7 mouse cellular contexts compared by ENCODE assay signal in genomic region chr7:28371514-28371989, GRCm38 (mm10). TPM values are rescaled to one million over a fixed set of nuclear protein-coding genes. Genes with fewer than 3 reads are reported as not detected.
DNase-seq lines count a peak whose midpoint lies in the region; ATAC-seq lines count a peak whose summit lies in the region.

No protein-coding gene starts in this region.

- H3K27me3 ChIP-seq in embryonic facial prominence, embryonic 15.5 days = no peaks in the 10 kb centered on the region
- H3K27me3 ChIP-seq in midbrain, embryonic 11.5 days (ENCODE audit: control insufficient read depth, insufficient read depth, low read length) = no peaks in the 10 kb centered on the region
- H3K27me3 ChIP-seq in stomach, embryonic 15.5 days (replicated peaks) = no peaks in the 10 kb centered on the region

- peak overlapping the region; percentile 98 for H3K27ac ChIP-seq in embryonic facial prominence, embryonic 15.5 days (replicated peaks)
- peak overlapping the region; percentile 82 for H3K27ac ChIP-seq in midbrain, embryonic 11.5 days (ENCODE audit: low read depth, low read length)
- H3K27ac ChIP-seq in stomach, embryonic 15.5 days = peak overlapping the region; percentile 95

- DNase-seq in adrenal gland, adult 8-10 months = peak; percentile 49
- DNase-seq in heart, postnatal 10 days = peak; percentile 83 to 85
- DNase-seq in kidney, postnatal 4 days = peak; percentile 83 to 89
- DNase-seq in midbrain, embryonic 11.5 days (ENCODE audit: low spot score, missing footprints) = peak; percentile 92
- DNase-seq in layer of hippocampus, adult 8-10 months (ENCODE audit: low spot score in 2 of 2) = no peak

- peak overlapping the region; percentile 82 for H3K9ac ChIP-seq in embryonic facial prominence, embryonic 15.5 days
- peak overlapping the region; percentile 91 for H3K9ac ChIP-seq in midbrain, embryonic 11.5 days (ENCODE audit: low read length)
- peak overlapping the region; percentile 58 for H3K9ac ChIP-seq in stomach, embryonic 15.5 days

- intact Hi-C loops in heart, postnatal 10 days (cut with DNase I) = loop anchor here (10.0 kb wide), 1 partner anchor 583 kb away; no protein-coding TSS in a partner anchor

- no peaks in the 10 kb centered on the region for H3K9me3 ChIP-seq in embryonic facial prominence, embryonic 15.5 days (replicated peaks)
- no peaks in the 10 kb centered on the region for H3K9me3 ChIP-seq in midbrain, embryonic 11.5 days (ENCODE audit: control insufficient read depth, low read length)
- H3K9me3 ChIP-seq in stomach, embryonic 15.5 days = no peaks in the 10 kb centered on the region

- H3K4me3 ChIP-seq in embryonic facial prominence, embryonic 15.5 days (replicated peaks) = peak overlapping the region; percentile 83
- peak overlapping the region; percentile 85 for H3K4me3 ChIP-seq in midbrain, embryonic 11.5 days (ENCODE audit: low read depth, low read length)
- peak overlapping the region; percentile 63 for H3K4me3 ChIP-seq in stomach, embryonic 15.5 days (replicated peaks)

- ATAC-seq in embryonic facial prominence, embryonic 15.5 days (ENCODE audit: insufficient number of reproducible peaks, low FRiP score, low TSS enrichment, low read depth) = no peak
- ATAC-seq in midbrain, embryonic 11.5 days (ENCODE audit: low FRiP score) = peak; percentile 20
- ATAC-seq in stomach, embryonic 15.5 days (ENCODE audit: insufficient read depth, low FRiP score, low read depth) = no peak

- whole genome bisulfite sequencing in embryonic facial prominence, embryonic 15.5 days = under 1% methylated on average over 35 of the region's 43 CpGs
- WGBS in midbrain, embryonic 11.5 days = under 1% methylated on average over 35 of the region's 43 CpGs
- under 1% methylated on average over 40 of the region's 43 CpGs for WGBS in stomach, embryonic 15.5 days

- H3K4me2 ChIP-seq in embryonic facial prominence, embryonic 15.5 days (replicated peaks) = peak overlapping the region; percentile 82
- peak overlapping the region; percentile 89 for H3K4me2 ChIP-seq in midbrain, embryonic 11.5 days
- peak overlapping the region; percentile 69 for H3K4me2 ChIP-seq in stomach, embryonic 15.5 days

- peaks cover 36% of the 10 kb centered on the region for H3K36me3 ChIP-seq in embryonic facial prominence, embryonic 15.5 days
- peaks cover 21% of the 10 kb centered on the region for H3K36me3 ChIP-seq in midbrain, embryonic 11.5 days (ENCODE audit: control insufficient read depth, insufficient read depth, low read length)
- H3K36me3 ChIP-seq in stomach, embryonic 15.5 days = peaks cover 16% of the 10 kb centered on the region

- H3K4me1 ChIP-seq in embryonic facial prominence, embryonic 15.5 days = peaks cover 53% of the 10 kb centered on the region
- peaks cover 25% of the 10 kb centered on the region for H3K4me1 ChIP-seq in midbrain, embryonic 11.5 days (ENCODE audit: control insufficient read depth, insufficient read depth, low read length)
- H3K4me1 ChIP-seq in stomach, embryonic 15.5 days = peaks cover 26% of the 10 kb centered on the region

RNA-seq across cellular contexts. Expression of gene Plekhg2, which starts 0.8 kb away (rescaled TPM):
- total RNA-seq in adrenal gland, adult 8-10 months (2022) = 10 to 100 TPM; 13.6 to 28.9 (median 20.9) TPM
- 66.8 and 76.1 TPM in 2 replicates for polyA plus RNA-seq in embryonic facial prominence, embryonic 15.5 days (2015; fragmentation: Nextera tagmentation; extraction: Ambion mirVana)
- 10 to 100 TPM; 36.0 to 42.3 TPM for total RNA-seq in heart, postnatal 10 days (2021)
- polyA plus RNA-seq in midbrain, embryonic 11.5 days (2014; fragmentation: Nextera tagmentation; extraction: Ambion mirVana) = 36.1 and 39.4 TPM in 2 replicates
- 48.4 and 52.3 TPM in 2 replicates for polyA plus RNA-seq in stomach, embryonic 15.5 days (2015; fragmentation: Nextera tagmentation; extraction: Ambion mirVana)
- 1 to 10 TPM; 5.8 to 7.8 (median 6.5) TPM for total RNA-seq in layer of hippocampus, adult 8-10 months (2022)

RNA-seq across cellular contexts. Expression of gene Zfp36, which starts 8.5 kb away (rescaled TPM):
- total RNA-seq in adrenal gland, adult 8-10 months (2022) = 10 to 100 TPM; 12.8 to 33.6 (median 21.5) TPM
- polyA plus RNA-seq in embryonic facial prominence, embryonic 15.5 days (2015; fragmentation: Nextera tagmentation; extraction: Ambion mirVana) = 20.2 and 23.5 TPM in 2 replicates
- 10 to 100 TPM; 12.7 to 15.8 TPM for total RNA-seq in heart, postnatal 10 days (2021)
- 3.3 and 3.5 TPM in 2 replicates for polyA plus RNA-seq in midbrain, embryonic 11.5 days (2014; fragmentation: Nextera tagmentation; extraction: Ambion mirVana)
- 20.2 and 21.4 TPM in 2 replicates for polyA plus RNA-seq in stomach, embryonic 15.5 days (2015; fragmentation: Nextera tagmentation; extraction: Ambion mirVana)
- 1 to 10 TPM; 1.8 to 7.9 (median 5.0) TPM for total RNA-seq in layer of hippocampus, adult 8-10 months (2022)

RNA-seq across cellular contexts. Expression of gene Med29, which starts 21.0 kb away (rescaled TPM):
- 10 to 100 TPM; 24.5 to 44.1 (median 29.5) TPM for total RNA-seq in adrenal gland, adult 8-10 months (2022)
- polyA plus RNA-seq in embryonic facial prominence, embryonic 15.5 days (2015; fragmentation: Nextera tagmentation; extraction: Ambion mirVana) = 47.7 and 52.1 TPM in 2 replicates
- 10 to 100 TPM; 20.7 to 22.6 TPM for total RNA-seq in heart, postnatal 10 days (2021)
- polyA plus RNA-seq in midbrain, embryonic 11.5 days (2014; fragmentation: Nextera tagmentation; extraction: Ambion mirVana) = 44.4 and 50.5 TPM in 2 replicates
- 44.8 and 47.4 TPM in 2 replicates for polyA plus RNA-seq in stomach, embryonic 15.5 days (2015; fragmentation: Nextera tagmentation; extraction: Ambion mirVana)
- 10 to 100 TPM; 16.0 to 20.2 (median 17.1) TPM for total RNA-seq in layer of hippocampus, adult 8-10 months (2022)

RNA-seq across cellular contexts. Expression of gene Rps16, which starts 21.1 kb away (rescaled TPM):
- 1,000 to 10,000 TPM in 3 of 4 experiments, 100 to 1,000 TPM in 1; 948 to 1,196 (median 1,106) TPM for total RNA-seq in adrenal gland, adult 8-10 months (2022)
- polyA plus RNA-seq in embryonic facial prominence, embryonic 15.5 days (2015; fragmentation: Nextera tagmentation; extraction: Ambion mirVana) = 1,000 and 1,004 TPM in 2 replicates
- total RNA-seq in heart, postnatal 10 days (2021) = 100 to 1,000 TPM; 768 to 852 TPM
- polyA plus RNA-seq in midbrain, embryonic 11.5 days (2014; fragmentation: Nextera tagmentation; extraction: Ambion mirVana) = 740 and 824 TPM in 2 replicates
- 826 and 1,031 TPM in 2 replicates for polyA plus RNA-seq in stomach, embryonic 15.5 days (2015; fragmentation: Nextera tagmentation; extraction: Ambion mirVana)
- 100 to 1,000 TPM; 531 to 646 (median 582) TPM for total RNA-seq in layer of hippocampus, adult 8-10 months (2022)

RNA-seq across cellular contexts. Expression of gene Paf1, which starts 21.2 kb away (rescaled TPM):
- total RNA-seq in adrenal gland, adult 8-10 months (2022) = 100 to 1,000 TPM in 1 of 4 experiments, 10 to 100 TPM in 3; 61.6 to 102 (median 87.9) TPM
- 78.9 and 84.9 TPM in 2 replicates for polyA plus RNA-seq in embryonic facial prominence, embryonic 15.5 days (2015; fragmentation: Nextera tagmentation; extraction: Ambion mirVana)
- 10 to 100 TPM; 41.7 to 51.2 TPM for total RNA-seq in heart, postnatal 10 days (2021)
- 72.8 and 83.8 TPM in 2 replicates for polyA plus RNA-seq in midbrain, embryonic 11.5 days (2014; fragmentation: Nextera tagmentation; extraction: Ambion mirVana)
- 76.5 and 79.0 TPM in 2 replicates for polyA plus RNA-seq in stomach, embryonic 15.5 days (2015; fragmentation: Nextera tagmentation; extraction: Ambion mirVana)
- 10 to 100 TPM; 72.9 to 77.5 (median 75.4) TPM for total RNA-seq in layer of hippocampus, adult 8-10 months (2022)

Comparison
In these comparisons a context has a peak if more than half of its experiments do, and no peak if none do; other contexts are left out.
1. DNase-seq: peak in adrenal gland, adult 8-10 months (single experiment), heart, postnatal 10 days (2 of 2), kidney, postnatal 4 days (2 of 2) and midbrain, embryonic 11.5 days (single experiment); none in layer of hippocampus, adult 8-10 months (0 of 2).
2. Peak in every context shown above with its lines, with median percentiles within 50 percentile points of each other: H3K27ac ChIP-seq, H3K4me2 ChIP-seq, H3K4me3 ChIP-seq and H3K9ac ChIP-seq.